Mouse (Mus musculus): ENCODE data around the gene Lypla2. TPM values are rescaled to one million over a fixed set of nuclear protein-coding genes. Genes with fewer than 3 reads are reported as not detected.

Lypla2 gene
- polyA plus RNA-seq (2012; rRNA removed): 141 and 147 TPM in 2 replicates

DNA sequence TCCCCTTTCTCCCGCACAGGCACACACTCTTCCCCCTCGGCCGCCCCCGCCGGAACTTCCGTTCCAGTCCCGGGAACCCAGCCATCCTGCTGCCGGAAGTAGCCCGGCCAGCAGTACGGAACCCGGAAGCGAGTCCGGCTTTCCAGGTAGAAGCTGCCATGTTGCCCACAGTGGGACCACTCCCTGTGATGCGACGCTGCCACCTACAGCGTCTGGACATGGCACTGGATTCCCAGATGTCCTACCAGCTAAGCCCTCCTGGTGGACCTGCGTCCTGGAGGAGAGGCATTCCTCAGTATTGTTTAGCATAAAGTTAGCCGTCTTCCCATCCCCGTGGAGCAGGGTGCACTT is at the start of gene Lypla2:
TSS of gene Lypla2 (minus strand) at position 71 of the 351 bp plus-strand sequence.

GRCm38 (mm10) chr4:136021549-136022047 is 49.2 kb upstream of the Lypla2 start, which contains the start of gene Eloa:
TSS of gene Eloa (minus strand) at chr4:136021763.

GRCm38 (mm10) chr4:135986943-135987710 is 14.7 kb upstream of the Lypla2 start, which contains the start of gene Pithd1:
TSS of gene Pithd1 (minus strand) at chr4:135987264.

GRCm38 (mm10) chr4:135963457-135964193 is 8.8 kb downstream of the Lypla2 start, which contains the start of gene Gale:
TSS of gene Gale (plus strand) at chr4:135963727.

GRCm38 (mm10) chr4:135946278-135946658 is 26.2 kb downstream of the Lypla2 start, which contains the start of gene Hmgcl:
TSS of gene Hmgcl (plus strand) at chr4:135946448.

GRCm38 (mm10) chr4:135920304-135921241 is 51.9 kb downstream of the Lypla2 start, which contains the start of gene Fuca1:
TSS of gene Fuca1 (plus strand) at chr4:135920735.

Other genes with a start within 250 kb of the Lypla2 start
- gene Il22ra1, start 244.5 kb downstream of the Lypla2 start, polyA plus RNA-seq (2012; rRNA removed): 0.04 and 0.09 TPM in 2 replicates
- 0.51 and 2.1 TPM in 2 replicates for gene Myom3, start 212.9 kb downstream of the Lypla2 start, polyA plus RNA-seq (2012; rRNA removed)
- gene Srsf10, start 116.9 kb downstream of the Lypla2 start, polyA plus RNA-seq (2012; rRNA removed): 107 and 115 TPM in 2 replicates
- gene Pnrc2, start 98.8 kb downstream of the Lypla2 start, polyA plus RNA-seq (2012; rRNA removed): 62.5 and 124 TPM in 2 replicates
- 0.04 and 0.08 TPM in 2 replicates for gene Cnr2, start 77.2 kb downstream of the Lypla2 start, polyA plus RNA-seq (2012; rRNA removed)
- gene Fuca1, start 51.9 kb downstream of the Lypla2 start, polyA plus RNA-seq (2012; rRNA removed): 44.9 and 46.3 TPM in 2 replicates
- 52.7 and 58.3 TPM in 2 replicates for gene Hmgcl, start 26.2 kb downstream of the Lypla2 start, polyA plus RNA-seq (2012; rRNA removed)
- gene Gale, start 8.9 kb downstream of the Lypla2 start, polyA plus RNA-seq (2012; rRNA removed): 52.2 and 53.0 TPM in 2 replicates
- 65.7 and 68.3 TPM in 2 replicates for gene Pithd1, start 14.6 kb upstream of the Lypla2 start, polyA plus RNA-seq (2012; rRNA removed)
- 18.9 TPM in 2 replicates for gene Eloa, start 49.1 kb upstream of the Lypla2 start, polyA plus RNA-seq (2012; rRNA removed)
- 953 TPM in 2 replicates for gene Rpl11, start 80.8 kb upstream of the Lypla2 start, polyA plus RNA-seq (2012; rRNA removed)
- 86.4 and 119 TPM in 2 replicates for gene Id3, start 170.9 kb upstream of the Lypla2 start, polyA plus RNA-seq (2012; rRNA removed)
- 1.2 and 1.7 TPM in 2 replicates for gene E2f2, start 199.8 kb upstream of the Lypla2 start, polyA plus RNA-seq (2012; rRNA removed)
- 4.4 and 5.2 TPM in 2 replicates for gene Asap3, start 233.7 kb upstream of the Lypla2 start, polyA plus RNA-seq (2012; rRNA removed)